21 mouse cellular contexts compared by ENCODE assay signal in the genomic region with DNA sequence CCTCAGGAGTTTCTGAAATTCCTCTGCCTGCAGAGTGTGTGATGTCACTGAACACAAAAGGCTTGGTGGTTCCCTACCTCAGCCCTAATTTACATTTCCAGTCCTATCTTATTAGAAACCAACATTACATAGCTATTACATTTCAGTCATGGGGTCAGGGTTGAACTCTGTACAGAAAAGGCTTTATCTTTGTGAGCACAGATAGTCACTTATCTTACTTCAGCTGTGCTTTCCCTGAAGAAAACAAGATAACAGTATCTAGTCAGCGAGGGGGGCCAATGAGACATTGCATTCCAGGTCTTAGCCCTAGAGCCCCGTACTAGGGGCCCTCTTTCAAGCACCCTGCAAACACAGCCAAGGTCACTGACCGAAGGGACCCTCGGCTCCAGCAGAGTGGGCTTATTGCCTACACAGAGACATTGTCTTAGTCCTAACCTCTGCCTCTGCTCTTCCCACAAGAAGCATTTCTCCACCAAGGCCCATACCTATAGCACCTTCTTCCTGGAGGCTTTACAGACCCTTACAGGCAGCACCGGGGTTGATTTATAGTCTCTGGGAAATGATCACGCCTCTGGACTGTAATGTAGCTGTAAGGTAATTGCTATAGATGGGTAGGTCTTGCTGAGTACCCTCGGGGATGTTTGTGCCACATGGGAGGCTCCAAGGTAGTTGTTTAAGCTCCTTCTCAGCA. TPM values are rescaled to one million over a fixed set of nuclear protein-coding genes. Genes with fewer than 3 reads are reported as not detected.
DNase-seq lines count a peak whose midpoint lies in the region; ATAC-seq and TF ChIP-seq lines count a peak whose summit lies in the region.
"Had no signal": no experiment of that assay in that cellular context is flagged by ENCODE, and none has a peak within 500 bp of the region (broad histone marks: within the 10 kb centered on the region; RNA-seq: fewer than 3 reads in every experiment).

No protein-coding gene starts in this region.

- 34% methylated on average over 7 of the region's 7 CpGs for WGBS in heart, embryonic 12.5 days
- 31% methylated on average over 7 of the region's 7 CpGs for WGBS in liver, embryonic 14.5 days (ENCODE audit: insufficient replicate concordance)
- WGBS in stomach, embryonic 16.5 days = 48% methylated on average over 7 of the region's 7 CpGs
- WGBS in kidney, embryonic 16.5 days = 74% methylated on average over 7 of the region's 7 CpGs
- 87% methylated on average over 7 of the region's 7 CpGs for WGBS in forebrain, postnatal 0 days

- DNase-seq in heart, postnatal 4 days = no peak
- peak; percentile 67 to 72 (median 70) for DNase-seq in liver, embryonic 14.5 days (ENCODE audit: low read depth in 3 of 3, low spot score in 3 of 3)
- no peak for DNase-seq in adrenal gland, adult 18-20 months (ENCODE audit: low spot score in 2 of 2)
- no peak for DNase-seq in forebrain, postnatal 0 days
- DNase-seq: cerebellum, adult 2 months; heart, adult 18-20 months; kidney, adult 18-20 months; left cerebral cortex, postnatal 4 days; lung, adult 2 months; right cerebral cortex, postnatal 4 days; thymus, postnatal 25 days had no signal

- no peaks in the 10 kb centered on the region for H3K36me3 ChIP-seq in heart, embryonic 12.5 days
- no peaks in the 10 kb centered on the region for H3K36me3 ChIP-seq in liver, embryonic 14.5 days (replicated peaks; ENCODE audit: control insufficient read depth, insufficient read depth, low read depth)
- H3K36me3 ChIP-seq in stomach, embryonic 16.5 days (ENCODE audit: control insufficient read depth, insufficient read depth, low read length) = no peaks in the 10 kb centered on the region
- no peaks in the 10 kb centered on the region for H3K36me3 ChIP-seq in kidney, embryonic 16.5 days (ENCODE audit: insufficient read depth, low read length)
- H3K36me3 ChIP-seq in forebrain, postnatal 0 days (ENCODE audit: insufficient read depth) = no peaks in the 10 kb centered on the region
- H3K36me3 ChIP-seq: embryonic facial prominence, embryonic 15.5 days; hindbrain, embryonic 13.5 days; neural tube, embryonic 13.5 days had no signal

- ATAC-seq in heart, embryonic 12.5 days (ENCODE audit: insufficient number of reproducible peaks, low FRiP score) = peak; percentile 69; the same call in 1 of the 2 replicates
- ATAC-seq in erythroblast, adult 5-6 weeks (replicated peaks; ENCODE audit: low FRiP score, poor library complexity, severe bottlenecking) = peak; percentile 56; the same call in 1 of the 2 replicates
- peak; percentile 93 for ATAC-seq in liver, embryonic 14.5 days (ENCODE audit: insufficient read depth)
- peak; percentile 47; the same call in 1 of the 2 replicates for ATAC-seq in stomach, embryonic 16.5 days (ENCODE audit: insufficient read depth, low FRiP score)
- no peak for ATAC-seq in kidney, embryonic 16.5 days (ENCODE audit: low FRiP score, low TSS enrichment)
- ATAC-seq in forebrain, postnatal 0 days = no peak
- ATAC-seq: forebrain, embryonic 13.5 days had no signal

- no peak overlapping the region for H3K4me2 ChIP-seq in heart, embryonic 12.5 days
- H3K4me2 ChIP-seq in liver, embryonic 14.5 days (ENCODE audit: low read depth) = peak overlapping the region; percentile 48
- H3K4me2 ChIP-seq in stomach, embryonic 16.5 days (ENCODE audit: low read depth, low read length) = no peak overlapping the region
- no peak overlapping the region for H3K4me2 ChIP-seq in kidney, embryonic 16.5 days (replicated peaks; ENCODE audit: low read depth, low read length)
- no peak overlapping the region for H3K4me2 ChIP-seq in forebrain, postnatal 0 days (ENCODE audit: low read depth)
- H3K4me2 ChIP-seq: embryonic facial prominence, embryonic 15.5 days; forebrain, embryonic 13.5 days; hindbrain, embryonic 13.5 days; neural tube, embryonic 13.5 days had no signal

- H3K9ac ChIP-seq in heart, embryonic 12.5 days = no peak overlapping the region
- peak overlapping the region; percentile 45 for H3K9ac ChIP-seq in liver, embryonic 14.5 days (replicated peaks)
- H3K9ac ChIP-seq in stomach, embryonic 16.5 days (ENCODE audit: low read length) = no peak overlapping the region
- H3K9ac ChIP-seq in kidney, embryonic 16.5 days (replicated peaks; ENCODE audit: low read length) = no peak overlapping the region
- no peak overlapping the region for H3K9ac ChIP-seq in forebrain, postnatal 0 days
- H3K9ac ChIP-seq: embryonic facial prominence, embryonic 15.5 days; forebrain, embryonic 13.5 days; hindbrain, embryonic 13.5 days; neural tube, embryonic 13.5 days had no signal

- no peak overlapping the region for H3K4me3 ChIP-seq in heart, embryonic 12.5 days
- H3K4me3 ChIP-seq in liver, embryonic 14.5 days (ENCODE audit: insufficient read depth in 1 of 2, low read depth in 2 of 2, low read length in 2 of 2) = no peak overlapping the region
- no peak overlapping the region for H3K4me3 ChIP-seq in stomach, embryonic 16.5 days (replicated peaks; ENCODE audit: low read length)
- H3K4me3 ChIP-seq in kidney, embryonic 16.5 days (ENCODE audit: low read length) = no peak overlapping the region
- no peak overlapping the region for H3K4me3 ChIP-seq in forebrain, postnatal 0 days (ENCODE audit: low read depth, low read length)
- H3K4me3 ChIP-seq: embryonic facial prominence, embryonic 15.5 days; forebrain, embryonic 13.5 days; hindbrain, embryonic 13.5 days; neural tube, embryonic 13.5 days had no signal

- H3K27ac ChIP-seq in heart, embryonic 12.5 days (ENCODE audit: poor library complexity, severe bottlenecking) = peak overlapping the region; percentile 24
- peak overlapping the region; percentile 61 for H3K27ac ChIP-seq in liver, embryonic 14.5 days
- H3K27ac ChIP-seq in stomach, embryonic 16.5 days (ENCODE audit: low read length) = no peak overlapping the region
- H3K27ac ChIP-seq in kidney, embryonic 16.5 days (ENCODE audit: low read length) = no peak overlapping the region
- no peak overlapping the region for H3K27ac ChIP-seq in forebrain, postnatal 0 days (ENCODE audit: low read depth, low read length)
- H3K27ac ChIP-seq: embryonic facial prominence, embryonic 15.5 days; forebrain, embryonic 13.5 days; hindbrain, embryonic 13.5 days; neural tube, embryonic 13.5 days had no signal

- peaks cover 22% of the 10 kb centered on the region for H3K4me1 ChIP-seq in heart, embryonic 12.5 days (replicated peaks)
- peaks cover 21 to 30% of the 10 kb centered on the region in 2 experiments for H3K4me1 ChIP-seq in liver, embryonic 14.5 days (replicated peaks; ENCODE audit: control insufficient read depth in 2 of 2, insufficient read depth in 2 of 2, low read length in 1 of 2)
- no peaks in the 10 kb centered on the region for H3K4me1 ChIP-seq in stomach, embryonic 16.5 days (ENCODE audit: control insufficient read depth, insufficient read depth, low read length)
- H3K4me1 ChIP-seq in kidney, embryonic 16.5 days (ENCODE audit: insufficient read depth, low read length) = no peaks in the 10 kb centered on the region
- H3K4me1 ChIP-seq in forebrain, postnatal 0 days (ENCODE audit: insufficient read depth) = no peaks in the 10 kb centered on the region
- H3K4me1 ChIP-seq: embryonic facial prominence, embryonic 15.5 days; forebrain, embryonic 13.5 days; hindbrain, embryonic 13.5 days; neural tube, embryonic 13.5 days had no signal

- peak; percentile 94 for TF ChIP-seq EP300 in liver, embryonic 14.5 days (IDR thresholded peaks at IDR 0.05; ENCODE audit: low read depth)

- TF ChIP-seq CTCF in liver, embryonic 14.5 days (IDR thresholded peaks at IDR 0.05; ENCODE audit: low read depth) = no peak
- TF ChIP-seq CTCF in forebrain, postnatal 0 days (IDR thresholded peaks at IDR 0.05; ENCODE audit: low read depth) = no peak

- H3K27me3 ChIP-seq in heart, embryonic 12.5 days (replicated peaks) = no peaks in the 10 kb centered on the region
- H3K27me3 ChIP-seq in liver, embryonic 14.5 days (ENCODE audit: control insufficient read depth, insufficient read depth, low read length) = no peaks in the 10 kb centered on the region
- H3K27me3 ChIP-seq in stomach, embryonic 16.5 days (ENCODE audit: control insufficient read depth, insufficient read depth, low read length) = no peaks in the 10 kb centered on the region
- H3K27me3 ChIP-seq in kidney, embryonic 16.5 days (ENCODE audit: insufficient read depth, low read length) = no peaks in the 10 kb centered on the region
- H3K27me3 ChIP-seq in forebrain, postnatal 0 days (ENCODE audit: insufficient read depth, low read length) = no peaks in the 10 kb centered on the region
- H3K27me3 ChIP-seq: embryonic facial prominence, embryonic 15.5 days; forebrain, embryonic 13.5 days; hindbrain, embryonic 13.5 days; neural tube, embryonic 13.5 days had no signal

- H3K9me3 ChIP-seq in heart, embryonic 12.5 days (replicated peaks) = no peaks in the 10 kb centered on the region
- no peaks in the 10 kb centered on the region for H3K9me3 ChIP-seq in liver, embryonic 14.5 days (ENCODE audit: control insufficient read depth, low read length)
- no peaks in the 10 kb centered on the region for H3K9me3 ChIP-seq in stomach, embryonic 16.5 days (replicated peaks; ENCODE audit: control insufficient read depth, low read length)
- no peaks in the 10 kb centered on the region for H3K9me3 ChIP-seq in kidney, embryonic 16.5 days (ENCODE audit: low read length)
- H3K9me3 ChIP-seq in forebrain, postnatal 0 days (ENCODE audit: low read length) = no peaks in the 10 kb centered on the region
- H3K9me3 ChIP-seq: embryonic facial prominence, embryonic 15.5 days; forebrain, embryonic 13.5 days; hindbrain, embryonic 13.5 days; neural tube, embryonic 13.5 days had no signal

RNA-seq across cellular contexts. Expression of a gene that starts 12.2 kb away (rescaled TPM):
- polyA plus RNA-seq in heart, embryonic 12.5 days (2016; fragmentation: Nextera tagmentation; extraction: Ambion mirVana) = 58.7 and 59.1 TPM in 2 replicates
- total RNA-seq in heart, postnatal 4 days (2021) = 10 to 100 TPM; 15.3 to 17.3 TPM
- total RNA-seq in erythroblast, adult 5-6 weeks (2015; ENCODE audit: low replicate concordance) = 1,227 and 1,297 TPM in 2 replicates
- total RNA-seq in erythroblast, adult 5-6 weeks (2017; ENCODE audit: low replicate concordance) = 2,096 and 2,327 TPM in 2 replicates
- 22.0 and 39.4 TPM in 2 replicates for polyA plus RNA-seq in liver, embryonic 14.5 days (2012; rRNA removed)
- polyA plus RNA-seq in liver, embryonic 14.5 days (2014; fragmentation: Nextera tagmentation; extraction: Ambion mirVana) = 41.8 and 45.1 TPM in 2 replicates
- 42.4 and 45.1 TPM in 2 replicates for polyA plus RNA-seq in stomach, embryonic 16.5 days (2015; fragmentation: Nextera tagmentation; extraction: Ambion mirVana)
- total RNA-seq in adrenal gland, adult 18-20 months (2021) = 100 to 1,000 TPM; 109 to 216 TPM
- polyA plus RNA-seq in kidney, embryonic 16.5 days (2015; fragmentation: Nextera tagmentation; extraction: Ambion mirVana) = 109 and 111 TPM in 2 replicates
- 92.4 and 106 TPM in 2 replicates for total RNA-seq in forebrain, postnatal 0 days (2014; rRNA removed)
- polyA plus RNA-seq in forebrain, postnatal 0 days (2015; fragmentation: Nextera tagmentation; extraction: Ambion mirVana) = 54.7 and 106 TPM in 2 replicates

RNA-seq across cellular contexts. Expression of a gene that starts 43.3 kb away (rescaled TPM):
- 0.29 TPM in 1 of 2 replicates, not detected in the other for polyA plus RNA-seq in heart, embryonic 12.5 days (2016; fragmentation: Nextera tagmentation; extraction: Ambion mirVana)
- total RNA-seq in heart, postnatal 4 days (2021) = not detected
- total RNA-seq in erythroblast, adult 5-6 weeks (2015; ENCODE audit: low replicate concordance) = not detected in 2 replicates
- not detected in 2 replicates for total RNA-seq in erythroblast, adult 5-6 weeks (2017; ENCODE audit: low replicate concordance)
- polyA plus RNA-seq in liver, embryonic 14.5 days (2012; rRNA removed) = not detected in 2 replicates
- polyA plus RNA-seq in liver, embryonic 14.5 days (2014; fragmentation: Nextera tagmentation; extraction: Ambion mirVana) = not detected in 2 replicates
- not detected in 2 replicates for polyA plus RNA-seq in stomach, embryonic 16.5 days (2015; fragmentation: Nextera tagmentation; extraction: Ambion mirVana)
- total RNA-seq in adrenal gland, adult 18-20 months (2021) = under 1 TPM; 0.80 to 0.90 TPM
- 0.45 TPM in 1 of 2 replicates, not detected in the other for polyA plus RNA-seq in kidney, embryonic 16.5 days (2015; fragmentation: Nextera tagmentation; extraction: Ambion mirVana)
- total RNA-seq in forebrain, postnatal 0 days (2014; rRNA removed) = 0.62 and 1.5 TPM in 2 replicates
- 0.65 and 1.2 TPM in 2 replicates for polyA plus RNA-seq in forebrain, postnatal 0 days (2015; fragmentation: Nextera tagmentation; extraction: Ambion mirVana)
- total RNA-seq: gastrocnemius, adult 18-20 months; heart, adult 18-20 months had no signal
- polyA plus RNA-seq: large intestine, adult 2 months; neural tube, embryonic 13.5 days had no signal

RNA-seq across cellular contexts. Expression of a gene that starts 47.0 kb away (rescaled TPM):
- polyA plus RNA-seq in heart, embryonic 12.5 days (2016; fragmentation: Nextera tagmentation; extraction: Ambion mirVana) = not detected in 2 replicates
- not detected for total RNA-seq in heart, postnatal 4 days (2021)
- not detected in 2 replicates for total RNA-seq in erythroblast, adult 5-6 weeks (2015; ENCODE audit: low replicate concordance)
- not detected in 2 replicates for total RNA-seq in erythroblast, adult 5-6 weeks (2017; ENCODE audit: low replicate concordance)
- polyA plus RNA-seq in liver, embryonic 14.5 days (2012; rRNA removed) = 0.03 TPM in 1 of 2 replicates, not detected in the other
- polyA plus RNA-seq in liver, embryonic 14.5 days (2014; fragmentation: Nextera tagmentation; extraction: Ambion mirVana) = 0.11 TPM in 1 of 2 replicates, not detected in the other
- polyA plus RNA-seq in stomach, embryonic 16.5 days (2015; fragmentation: Nextera tagmentation; extraction: Ambion mirVana) = not detected in 2 replicates
- not detected for total RNA-seq in adrenal gland, adult 18-20 months (2021)
- not detected in 2 replicates for polyA plus RNA-seq in kidney, embryonic 16.5 days (2015; fragmentation: Nextera tagmentation; extraction: Ambion mirVana)
- not detected in 2 replicates for total RNA-seq in forebrain, postnatal 0 days (2014; rRNA removed)
- polyA plus RNA-seq in forebrain, postnatal 0 days (2015; fragmentation: Nextera tagmentation; extraction: Ambion mirVana) = 0.45 TPM in 1 of 2 replicates, not detected in the other
- total RNA-seq: gastrocnemius, adult 18-20 months; heart, adult 18-20 months; left cerebral cortex, postnatal 4 days had no signal
- polyA plus RNA-seq: cerebellum, adult 2 months; large intestine, adult 2 months; neural tube, embryonic 13.5 days had no signal

RNA-seq across cellular contexts. Expression of a gene that starts 59.1 kb away (rescaled TPM):
- 43.2 and 46.7 TPM in 2 replicates for polyA plus RNA-seq in heart, embryonic 12.5 days (2016; fragmentation: Nextera tagmentation; extraction: Ambion mirVana)
- total RNA-seq in heart, postnatal 4 days (2021) = 10 to 100 TPM; 25.9 to 28.6 TPM
- total RNA-seq in erythroblast, adult 5-6 weeks (2015; ENCODE audit: low replicate concordance) = 4.0 and 7.3 TPM in 2 replicates
- total RNA-seq in erythroblast, adult 5-6 weeks (2017; ENCODE audit: low replicate concordance) = 8.2 and 9.4 TPM in 2 replicates
- polyA plus RNA-seq in liver, embryonic 14.5 days (2012; rRNA removed) = 22.0 and 22.9 TPM in 2 replicates
- 25.4 and 28.5 TPM in 2 replicates for polyA plus RNA-seq in liver, embryonic 14.5 days (2014; fragmentation: Nextera tagmentation; extraction: Ambion mirVana)
- 77.3 and 88.1 TPM in 2 replicates for polyA plus RNA-seq in stomach, embryonic 16.5 days (2015; fragmentation: Nextera tagmentation; extraction: Ambion mirVana)
- total RNA-seq in adrenal gland, adult 18-20 months (2021) = 10 to 100 TPM; 33.7 to 35.0 TPM
- 138 and 144 TPM in 2 replicates for polyA plus RNA-seq in kidney, embryonic 16.5 days (2015; fragmentation: Nextera tagmentation; extraction: Ambion mirVana)
- total RNA-seq in forebrain, postnatal 0 days (2014; rRNA removed) = 42.2 and 43.8 TPM in 2 replicates
- 37.8 and 43.1 TPM in 2 replicates for polyA plus RNA-seq in forebrain, postnatal 0 days (2015; fragmentation: Nextera tagmentation; extraction: Ambion mirVana)

Comparison
In these comparisons a context has a peak if more than half of its experiments do, and no peak if none do; other contexts are left out.
1. ATAC-seq: peak in heart, embryonic 12.5 days (single experiment), erythroblast, adult 5-6 weeks (single experiment), liver, embryonic 14.5 days (single experiment) and stomach, embryonic 16.5 days (single experiment); none in kidney, embryonic 16.5 days (single experiment) and forebrain, postnatal 0 days (single experiment).
2. H3K27ac ChIP-seq: peak in heart, embryonic 12.5 days (single experiment) and liver, embryonic 14.5 days (single experiment); none in stomach, embryonic 16.5 days (single experiment), kidney, embryonic 16.5 days (single experiment) and forebrain, postnatal 0 days (single experiment).
3. DNase-seq: peak in liver, embryonic 14.5 days (3 of 3); none in heart, postnatal 4 days (single experiment), adrenal gland, adult 18-20 months (0 of 2) and forebrain, postnatal 0 days (single experiment).